Mouse (Mus musculus) lung, postnatal 25 days (tissue): ENCODE measurements at regions not wholly inside any gene's neighbourhood (a gene's known extent, or its start where the extent isn't known, plus 50 kb on each side); places are given as distances from the start of the nearest gene placed in this dataset.
A peak's percentile ranks its signal among the peaks of the same experiment; 100 is the strongest.

Source experiments
- DNase-seq: peaks from one replicate; pipeline ENCODE4 v3.0.0; 2022; ENCODE audit warnings: low spot score

DNA sequence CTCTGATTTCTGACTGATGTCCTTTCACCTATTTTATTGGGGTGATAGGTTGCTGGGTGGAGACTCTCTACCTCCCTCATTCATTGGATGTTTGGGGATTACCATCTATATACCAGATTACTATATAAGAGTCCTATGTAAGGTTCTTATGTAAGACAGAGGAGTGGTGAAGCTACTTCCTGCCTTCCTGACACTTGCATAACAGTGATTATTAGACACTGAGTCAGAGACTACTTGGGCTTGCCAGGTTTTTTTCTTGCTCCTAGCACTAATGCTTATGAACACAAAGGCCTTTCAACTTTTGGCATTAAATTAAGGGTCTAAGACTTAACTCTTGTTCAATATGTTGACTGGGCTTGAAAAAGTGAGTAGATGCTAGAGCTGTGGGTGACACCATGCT, 500.4 kb downstream of the Olfm4 start:
- no peak for DNase-seq

DNA sequence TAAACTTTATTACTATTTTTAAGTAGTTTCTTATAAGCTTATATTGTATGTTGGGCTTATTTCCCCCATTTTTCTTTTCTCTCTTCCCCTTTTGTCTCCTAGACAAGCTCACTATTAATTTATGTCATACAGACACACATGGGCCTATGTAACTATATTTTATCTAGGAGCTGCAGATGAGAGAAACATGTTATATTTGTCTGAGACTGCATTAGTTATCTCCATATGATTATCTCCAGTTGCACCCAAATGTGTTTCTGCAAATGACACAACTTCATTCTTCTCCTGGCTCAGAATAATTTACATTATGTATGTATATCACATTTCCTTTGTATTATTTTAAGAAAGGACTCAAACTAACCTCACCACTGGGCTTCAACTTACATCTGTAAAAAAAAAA, 501.3 kb downstream of the Olfm4 start:
- DNase-seq = no peak

DNA sequence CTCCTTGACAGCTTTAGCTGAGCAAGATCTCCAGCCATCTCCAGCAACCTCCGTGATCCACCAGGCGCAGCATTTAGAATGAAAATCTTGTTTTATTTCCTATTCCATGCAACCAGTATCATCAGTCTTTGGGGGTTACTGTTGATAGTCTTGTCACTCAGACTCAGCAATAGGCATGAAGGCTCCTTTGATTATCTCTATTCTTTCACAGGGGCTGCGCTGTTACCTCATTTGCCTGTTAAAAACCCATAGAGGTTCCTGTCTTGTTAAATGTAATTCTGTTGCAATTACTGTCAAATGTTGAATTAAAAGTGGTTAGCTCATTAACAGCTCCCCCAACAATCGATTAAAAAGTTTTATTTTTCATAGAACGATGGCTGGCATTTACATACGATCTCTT, 502.7 kb downstream of the Olfm4 start:
- DNase-seq = no peak

DNA sequence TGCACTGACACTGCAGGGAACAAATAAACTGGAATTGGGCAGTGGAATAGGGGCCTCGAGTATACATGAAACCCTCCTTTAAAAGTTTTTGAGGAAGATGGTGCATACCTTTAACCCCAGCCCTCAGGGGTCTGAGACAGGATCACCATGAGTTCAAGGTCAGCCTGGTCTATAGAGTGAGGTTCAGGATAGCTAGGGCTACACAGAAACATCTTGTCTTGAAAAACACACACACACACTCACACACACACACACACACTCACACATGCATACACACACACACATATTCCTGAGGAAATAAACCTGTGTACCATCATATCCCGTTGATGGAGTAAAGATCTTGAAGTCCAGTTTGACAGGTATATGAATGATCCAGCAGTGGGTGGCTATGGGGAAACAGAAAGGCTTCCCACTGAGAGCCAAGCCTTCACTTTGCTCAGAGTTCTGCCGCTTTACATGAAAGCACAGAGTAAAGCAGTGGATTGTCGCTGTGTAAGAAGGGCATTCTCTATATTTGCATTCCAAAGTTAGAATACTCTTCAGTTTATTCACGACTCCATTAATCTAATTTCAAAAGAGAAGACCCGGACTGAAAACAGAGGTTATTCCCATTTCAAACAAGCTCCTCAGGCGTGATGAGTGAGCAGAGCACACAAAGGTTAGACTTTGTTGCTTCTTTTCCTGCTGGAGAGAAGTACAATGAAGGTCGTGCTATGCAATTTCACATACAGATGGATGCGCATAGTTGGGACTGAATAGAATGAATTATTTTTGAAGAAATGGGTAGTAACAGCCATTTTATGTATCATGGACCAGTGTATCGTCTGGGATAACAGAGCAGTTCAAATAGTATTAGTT, 508.4 kb downstream of the Olfm4 start:
- DNase-seq = no peak

DNA sequence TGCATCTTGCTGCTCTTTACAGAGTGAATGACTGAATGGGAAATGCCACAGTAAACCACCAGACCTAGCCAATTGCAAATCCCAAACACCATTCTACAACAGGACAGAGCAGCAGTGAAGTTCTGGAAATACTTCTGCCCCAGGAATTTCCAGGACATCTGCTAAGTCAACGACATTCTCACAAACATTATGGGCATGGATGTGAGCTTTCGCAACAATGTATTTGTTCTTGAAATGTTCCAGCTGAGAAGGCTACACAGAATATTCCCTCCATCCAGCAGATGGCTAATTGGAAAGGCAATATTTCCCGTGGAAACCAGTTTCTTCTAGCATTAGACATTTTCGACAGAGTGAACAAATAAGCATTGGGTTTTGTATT, 509.0 kb downstream of the Olfm4 start:
- DNase-seq = peak; percentile 4

DNA sequence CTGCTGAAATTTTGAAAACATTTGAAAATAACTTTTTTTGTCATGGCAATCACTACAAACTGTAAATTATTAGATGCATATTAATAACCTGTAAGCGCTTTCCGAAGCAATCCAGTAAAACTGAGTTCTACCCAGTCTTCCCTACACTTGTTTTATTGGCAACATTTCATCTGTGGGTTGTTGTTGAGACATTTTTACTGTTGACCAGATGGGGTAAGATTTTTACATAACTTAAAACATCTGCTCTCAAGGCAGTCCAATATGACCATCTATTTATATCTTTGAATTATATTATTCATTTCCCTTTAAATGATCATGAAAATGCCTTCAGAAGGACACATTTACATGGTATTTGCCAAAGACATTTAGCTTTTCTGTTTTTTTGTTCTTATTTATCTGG, 520.5 kb downstream of the Olfm4 start:
- no peak for DNase-seq

DNA sequence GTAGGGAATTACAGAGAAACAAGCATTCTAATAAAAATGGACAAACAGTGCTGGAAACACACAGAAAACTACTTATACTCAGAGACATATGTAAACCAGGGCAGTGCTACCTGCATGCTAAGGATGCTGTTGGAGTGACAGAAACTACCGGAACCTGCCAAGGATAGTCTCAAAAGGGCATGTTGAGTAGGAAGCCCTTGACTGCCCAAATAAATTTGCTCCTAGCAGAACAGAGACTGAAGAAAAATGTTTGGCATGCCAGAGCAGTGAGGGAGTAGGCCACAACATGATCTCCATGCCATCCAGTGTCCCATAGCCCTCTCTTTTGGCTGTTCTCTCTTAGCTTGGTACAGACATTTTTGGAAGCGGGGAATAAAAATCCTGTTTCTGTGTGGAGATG, 532.7 kb downstream of the Olfm4 start:
- no peak for DNase-seq

DNA sequence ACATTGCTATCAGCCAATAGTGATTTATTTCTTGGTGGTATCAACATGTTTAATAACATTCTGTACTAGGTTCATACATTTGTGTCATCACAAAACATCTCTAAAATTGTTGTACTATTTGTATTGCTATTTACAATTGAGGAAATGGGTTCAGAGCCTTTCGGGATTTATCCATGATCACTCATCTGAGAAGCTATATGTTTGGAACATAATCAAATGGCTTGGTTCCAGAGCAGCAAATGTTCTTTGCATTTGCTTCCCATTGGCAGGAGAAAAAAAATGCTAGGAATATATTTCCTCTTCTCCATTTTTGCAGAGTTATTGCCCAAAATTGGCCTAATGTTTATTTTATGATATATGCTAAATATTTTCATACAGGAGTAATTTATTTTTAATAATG, 537.3 kb downstream of the Olfm4 start:
- DNase-seq = no peak

DNA sequence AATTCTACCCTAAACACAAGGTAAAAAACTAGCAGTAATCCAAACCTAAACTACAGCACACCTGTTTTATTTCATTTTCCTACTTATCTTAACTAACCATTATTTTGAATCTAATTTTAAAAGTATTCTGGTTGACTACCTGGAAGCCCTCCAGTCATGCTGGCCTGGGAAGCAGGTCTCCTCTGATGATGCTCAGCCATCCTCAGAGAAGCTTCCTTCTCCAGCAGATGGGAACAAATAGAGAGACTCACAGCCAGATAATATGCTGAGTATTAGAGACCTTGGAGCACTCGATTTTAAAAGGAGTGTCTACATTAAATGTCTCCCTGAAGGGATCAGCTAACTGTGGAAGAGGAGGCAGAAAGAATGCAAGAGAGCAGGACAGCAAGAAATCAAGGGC, 537.8 kb downstream of the Olfm4 start:
- no peak for DNase-seq

DNA sequence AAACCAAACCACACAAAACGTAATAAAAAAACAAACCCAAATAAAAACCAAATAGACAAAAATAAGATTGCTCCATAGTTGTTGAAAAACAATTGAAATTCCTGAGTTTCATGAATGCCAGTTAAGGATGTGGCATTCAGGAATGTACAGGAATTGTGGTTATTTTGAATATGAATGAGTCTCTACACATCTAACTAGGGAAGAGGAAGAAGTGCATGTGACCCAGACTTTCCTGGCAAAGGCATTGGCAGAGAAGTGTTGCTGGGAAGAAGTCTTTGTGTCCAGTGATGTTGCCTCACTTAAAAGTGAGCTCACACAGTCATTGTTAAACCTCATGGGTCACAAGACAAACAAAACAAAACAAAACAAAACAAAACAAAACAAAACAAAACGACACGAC, 538.7 kb downstream of the Olfm4 start:
- DNase-seq = no peak

DNA sequence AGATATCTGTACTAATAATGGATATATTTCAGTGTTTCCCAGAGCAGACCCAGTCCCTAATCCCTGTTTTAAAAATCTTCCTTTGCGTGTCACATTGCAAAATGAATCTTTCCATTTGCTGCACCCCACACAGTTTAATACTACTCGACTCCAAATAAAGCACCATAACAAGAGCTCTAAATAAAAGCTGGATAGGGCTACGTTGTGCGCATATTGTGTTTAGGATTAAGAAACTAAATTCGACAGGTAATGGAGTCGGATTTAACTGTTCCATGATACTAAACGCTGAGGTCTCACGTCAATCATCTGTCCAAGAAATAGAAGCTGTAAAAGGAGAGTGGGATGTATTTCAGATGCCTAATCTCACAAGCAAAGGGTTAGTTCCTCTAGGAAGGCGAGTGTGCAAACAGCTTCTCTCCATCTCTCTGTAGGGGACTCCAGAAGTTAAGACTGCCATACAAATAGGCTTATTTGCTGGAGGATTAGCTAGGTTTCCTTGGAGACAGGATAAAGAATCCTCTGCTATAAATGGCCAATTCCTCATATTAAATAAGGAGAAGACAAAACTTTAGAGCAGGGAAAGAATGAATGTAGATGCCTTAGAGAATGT, 544.6 kb downstream of the Olfm4 start:
- DNase-seq = no peak

DNA sequence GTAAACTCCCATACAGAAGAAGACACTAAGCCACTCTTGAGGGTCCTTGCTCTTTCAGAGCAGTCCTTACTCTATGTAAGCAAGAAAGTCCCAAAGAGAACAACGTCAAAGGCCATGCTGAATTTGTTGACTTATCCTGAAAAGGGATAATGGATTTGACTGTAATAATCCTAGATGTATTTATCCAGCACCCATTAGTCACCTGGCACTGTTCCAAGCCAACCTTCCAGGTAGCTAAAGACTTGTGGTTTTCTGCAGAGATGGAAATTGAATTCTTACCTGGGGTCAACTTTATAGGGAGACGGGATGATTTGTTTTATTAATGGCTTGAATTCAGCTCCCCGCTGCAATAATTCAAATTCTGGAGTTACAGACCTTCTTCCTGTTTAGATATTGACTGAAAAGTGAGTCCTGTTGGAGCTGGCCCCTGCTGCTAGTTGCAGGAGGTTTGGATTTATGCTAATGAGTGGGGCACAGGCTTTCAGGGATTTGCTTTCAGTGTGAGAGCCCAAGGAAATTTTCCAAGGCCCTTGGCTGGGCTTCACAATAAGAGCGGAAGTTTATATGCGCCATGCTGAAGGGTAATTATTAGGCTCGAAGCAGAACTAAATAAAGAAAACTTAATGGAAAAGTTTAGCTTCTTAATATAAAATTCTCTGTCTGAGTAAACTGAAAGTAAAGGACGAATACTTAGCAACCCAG, 552.3 kb downstream of the Olfm4 start:
- no peak for DNase-seq

DNA sequence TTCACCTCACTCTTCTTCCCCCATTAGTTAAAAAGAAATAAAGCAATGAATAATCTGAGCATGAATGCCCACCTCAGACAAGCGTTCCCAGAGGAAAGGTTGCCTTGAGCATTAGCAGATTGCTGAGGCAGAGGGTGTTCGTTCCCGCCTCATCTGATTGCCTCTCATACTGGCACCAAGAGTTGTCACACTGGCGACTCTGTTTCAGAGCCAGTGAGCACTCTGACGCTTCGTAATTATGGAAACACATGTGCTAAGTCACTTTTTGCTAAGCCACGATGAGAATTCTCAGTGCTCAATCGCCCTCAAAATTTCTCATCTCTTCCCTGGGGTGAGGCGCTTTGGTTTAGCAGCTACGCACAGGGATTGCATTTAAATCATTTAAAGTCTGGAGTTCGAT, 576.1 kb downstream of the Olfm4 start:
- DNase-seq = no peak
